32 mouse cellular contexts compared by ENCODE assay signal in the genomic region with DNA sequence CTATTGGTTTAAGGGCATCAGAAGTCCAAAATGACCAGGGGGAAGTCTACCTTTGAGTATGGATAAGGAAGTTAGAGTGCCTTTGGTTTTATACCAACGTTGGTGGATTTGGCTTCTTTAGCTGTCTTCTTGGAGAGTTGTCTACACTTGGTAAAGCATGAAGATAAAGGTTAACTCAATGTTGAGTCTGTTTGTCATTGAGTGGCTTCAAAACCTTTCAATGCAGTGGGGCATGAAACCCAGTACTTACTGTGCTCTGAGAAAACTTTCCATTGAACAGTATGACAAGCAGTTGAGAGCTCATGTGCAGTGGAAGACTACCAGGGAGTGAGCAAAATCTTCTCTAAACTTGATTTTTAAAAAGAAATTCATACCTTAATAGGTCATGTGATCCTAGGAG.
"Had no signal": no experiment of that assay in that cellular context is flagged by ENCODE, and none has a peak within 500 bp of the region (broad histone marks: within the 10 kb centered on the region; RNA-seq: fewer than 3 reads in every experiment).

No protein-coding gene starts in this region.

- H3K27me3 ChIP-seq: limb, embryonic 12.5 days; limb, embryonic 13.5 days; limb, embryonic 15.5 days; liver, embryonic 12.5 days; liver, embryonic 13.5 days; liver, embryonic 15.5 days; lung, embryonic 15.5 days; megakaryocyte, embryonic 14.5 days; midbrain, embryonic 12.5 days; midbrain, embryonic 15.5 days; neural tube, embryonic 12.5 days had no signal

- H3K4me1 ChIP-seq: limb, embryonic 15.5 days; liver, embryonic 12.5 days; liver, embryonic 13.5 days; liver, embryonic 15.5 days; lung, embryonic 15.5 days; megakaryocyte, embryonic 14.5 days; midbrain, embryonic 12.5 days; midbrain, embryonic 13.5 days; midbrain, embryonic 15.5 days; neural tube, embryonic 12.5 days had no signal

- H3K4me3 ChIP-seq: limb, embryonic 10.5 days; limb, embryonic 12.5 days; limb, embryonic 13.5 days; limb, embryonic 15.5 days; liver, embryonic 12.5 days; liver, embryonic 13.5 days; liver, embryonic 15.5 days; lung, embryonic 15.5 days; megakaryocyte, embryonic 14.5 days; midbrain, embryonic 10.5 days; midbrain, embryonic 12.5 days; midbrain, embryonic 13.5 days; midbrain, embryonic 15.5 days; myocyte; neural tube, embryonic 12.5 days had no signal

- H3K36me3 ChIP-seq: limb, embryonic 10.5 days; limb, embryonic 12.5 days; limb, embryonic 13.5 days; limb, embryonic 15.5 days; liver, embryonic 12.5 days; liver, embryonic 13.5 days; liver, embryonic 15.5 days; lung, embryonic 15.5 days; midbrain, embryonic 10.5 days; midbrain, embryonic 12.5 days; midbrain, embryonic 13.5 days; midbrain, embryonic 15.5 days; neural tube, embryonic 12.5 days had no signal

- H3K27ac ChIP-seq: limb, embryonic 10.5 days; limb, embryonic 12.5 days; limb, embryonic 13.5 days; limb, embryonic 15.5 days; liver, embryonic 12.5 days; liver, embryonic 13.5 days; liver, embryonic 14.5 days; liver, embryonic 15.5 days; lung, embryonic 15.5 days; macrophage; midbrain, embryonic 10.5 days; midbrain, embryonic 12.5 days; midbrain, embryonic 13.5 days; midbrain, embryonic 15.5 days; neural tube, embryonic 12.5 days had no signal

- H3K9me3 ChIP-seq: limb, embryonic 10.5 days; limb, embryonic 12.5 days; limb, embryonic 13.5 days; limb, embryonic 15.5 days; liver, embryonic 12.5 days; liver, embryonic 13.5 days; liver, embryonic 15.5 days; lung, embryonic 15.5 days; midbrain, embryonic 10.5 days; midbrain, embryonic 12.5 days; midbrain, embryonic 13.5 days; midbrain, embryonic 15.5 days; neural tube, embryonic 12.5 days had no signal

- H3K4me2 ChIP-seq: limb, embryonic 12.5 days; limb, embryonic 13.5 days; limb, embryonic 15.5 days; liver, embryonic 11.5 days; liver, embryonic 12.5 days; liver, embryonic 13.5 days; liver, embryonic 15.5 days; lung, embryonic 14.5 days; lung, embryonic 15.5 days; midbrain, embryonic 11.5 days; midbrain, embryonic 12.5 days; midbrain, embryonic 13.5 days; midbrain, embryonic 15.5 days; neural tube, embryonic 12.5 days had no signal

- DNase-seq: left cerebral cortex, postnatal 4 days; liver; liver, embryonic 13.5 days; liver, postnatal 0 days; lung, adult 18-20 months; lung, adult 2 months; lung, embryonic 14.5 days; lung, postnatal 10 days; lung, postnatal 14 days; lung, postnatal 36 days; lung, postnatal 4 days; midbrain, embryonic 14.5 days had no signal

- ATAC-seq: liver, embryonic 12.5 days; liver, postnatal 0 days; lung, postnatal 0 days; midbrain, embryonic 13.5 days; midbrain, embryonic 15.5 days; midbrain, embryonic 16.5 days had no signal

- H3K9ac ChIP-seq: limb, embryonic 12.5 days; limb, embryonic 13.5 days; limb, embryonic 15.5 days; liver, embryonic 12.5 days; liver, embryonic 13.5 days; liver, embryonic 14.5 days; liver, embryonic 15.5 days; liver, postnatal 0 days; lung, embryonic 14.5 days; lung, embryonic 15.5 days; midbrain, embryonic 12.5 days; midbrain, embryonic 13.5 days; midbrain, embryonic 15.5 days; neural tube, embryonic 12.5 days had no signal
